Mouse (Mus musculus): ENCODE measurements around the gene Capn8.

DNA sequence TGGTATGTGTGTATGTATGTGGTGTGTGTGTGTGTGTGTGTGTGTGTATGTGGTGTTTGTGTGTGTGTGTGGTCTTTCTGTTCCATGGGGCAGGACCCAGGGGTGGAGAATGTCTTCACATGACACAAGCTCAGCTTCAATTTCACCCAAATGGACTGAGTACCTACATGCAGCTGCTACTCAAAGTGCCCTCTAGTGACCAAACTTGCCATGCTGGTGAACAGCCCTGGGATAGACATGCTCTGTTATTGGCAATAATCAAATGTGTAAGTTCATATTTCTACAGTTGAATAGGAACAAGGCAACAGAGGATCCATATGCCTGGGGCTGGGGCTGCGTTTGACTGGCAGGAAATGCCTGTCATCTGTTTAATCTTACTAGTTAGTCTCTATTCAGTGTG lies 50.7 kb downstream of the Capn8 start:
- TF ChIP-seq GATA1 (IDR thresholded peaks at IDR 0.05; ENCODE audit: low read length) (no peak), TAL1 (IDR thresholded peaks at IDR 0.05; ENCODE audit: low read length) (no peak)
